Mouse (Mus musculus) kidney, postnatal 14 days (tissue): ENCODE data around the gene Kmt2d.

Experiments
- DNase-seq: peaks from one replicate; pipeline ENCODE4 v3.0.0; 2022; ENCODE audit warnings: mixed read lengths

Gene Kmt2d

DNA sequence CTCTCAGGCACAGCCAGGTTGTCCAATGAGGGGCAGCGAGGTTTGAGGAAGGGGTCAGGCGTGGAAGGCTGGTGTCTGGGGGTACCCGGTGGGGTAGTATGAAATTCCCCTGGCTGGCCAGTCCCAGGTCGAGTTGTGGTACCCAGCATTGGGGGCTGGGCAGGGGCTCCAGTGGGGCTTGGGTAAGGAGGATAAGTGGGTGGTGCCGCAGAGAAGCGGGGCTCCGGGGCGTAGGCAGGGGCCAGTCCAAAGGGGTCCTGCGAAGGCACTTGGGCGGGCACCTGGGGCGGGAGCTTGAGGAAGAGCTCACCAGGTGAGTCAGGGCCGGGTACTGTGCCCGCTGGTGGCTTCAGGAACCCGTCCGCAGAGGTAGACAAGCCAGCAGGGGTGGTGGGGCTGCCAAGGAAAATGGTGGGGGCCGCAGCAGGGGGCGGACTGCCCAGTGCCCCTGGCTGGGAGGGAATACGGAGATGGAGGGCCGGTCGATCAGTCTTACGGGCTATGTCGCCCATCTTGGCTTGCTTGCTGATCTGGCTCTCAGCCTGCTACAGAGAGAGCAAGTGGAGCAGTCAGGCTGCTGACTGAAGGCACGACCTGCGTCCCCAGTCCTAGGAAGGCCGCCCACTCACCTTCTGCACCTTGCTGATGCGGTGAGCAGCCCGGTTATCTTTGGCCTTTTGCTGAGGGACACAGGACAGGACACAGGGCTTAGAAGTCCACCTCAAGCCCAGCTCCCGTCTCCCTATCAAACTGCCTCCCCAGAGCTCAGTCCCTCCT lies 17.7 kb downstream of the Kmt2d start:
- no peak for DNase-seq

GRCm38 (mm10) chr15:98852733-98853132 lies 18.3 kb downstream of the Kmt2d start:
- no peak for DNase-seq

GRCm38 (mm10) chr15:98852071-98852470 lies 18.9 kb downstream of the Kmt2d start:
- no peak for DNase-seq

DNA sequence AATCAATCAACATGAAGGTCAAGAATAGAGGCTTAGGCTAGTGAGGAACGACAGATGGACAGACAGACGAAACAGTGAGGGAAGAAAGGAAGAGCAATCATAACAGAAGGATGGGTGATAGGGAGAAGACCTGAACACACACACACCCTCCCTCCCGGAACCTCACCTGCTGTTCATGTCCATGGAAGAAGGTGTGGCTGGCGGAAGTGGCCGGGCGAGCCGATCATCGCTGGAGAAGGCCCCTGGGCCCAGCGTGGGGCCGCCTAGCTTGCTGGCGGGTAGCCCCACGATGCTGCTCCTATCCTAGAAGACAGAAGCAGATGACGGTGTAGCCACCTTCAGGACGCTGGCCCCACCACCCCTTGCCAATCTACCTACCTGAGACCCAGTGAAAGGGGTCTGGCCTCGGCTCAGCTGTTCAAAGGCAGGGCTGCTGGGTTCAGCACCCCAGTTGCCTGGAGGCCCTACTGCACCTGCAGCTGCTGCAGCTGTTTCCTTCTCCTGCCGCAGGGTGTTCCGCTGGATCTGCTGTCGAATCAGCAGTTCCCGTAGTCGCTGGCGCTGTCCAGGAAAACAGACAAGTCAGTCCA lies 19.7 kb downstream of the Kmt2d start:
- no peak for DNase-seq

- DNase-seq = no peak
Observed at GRCm38 (mm10) chr15:98850668-98851067, 20.3 kb downstream of the Kmt2d start.

DNA sequence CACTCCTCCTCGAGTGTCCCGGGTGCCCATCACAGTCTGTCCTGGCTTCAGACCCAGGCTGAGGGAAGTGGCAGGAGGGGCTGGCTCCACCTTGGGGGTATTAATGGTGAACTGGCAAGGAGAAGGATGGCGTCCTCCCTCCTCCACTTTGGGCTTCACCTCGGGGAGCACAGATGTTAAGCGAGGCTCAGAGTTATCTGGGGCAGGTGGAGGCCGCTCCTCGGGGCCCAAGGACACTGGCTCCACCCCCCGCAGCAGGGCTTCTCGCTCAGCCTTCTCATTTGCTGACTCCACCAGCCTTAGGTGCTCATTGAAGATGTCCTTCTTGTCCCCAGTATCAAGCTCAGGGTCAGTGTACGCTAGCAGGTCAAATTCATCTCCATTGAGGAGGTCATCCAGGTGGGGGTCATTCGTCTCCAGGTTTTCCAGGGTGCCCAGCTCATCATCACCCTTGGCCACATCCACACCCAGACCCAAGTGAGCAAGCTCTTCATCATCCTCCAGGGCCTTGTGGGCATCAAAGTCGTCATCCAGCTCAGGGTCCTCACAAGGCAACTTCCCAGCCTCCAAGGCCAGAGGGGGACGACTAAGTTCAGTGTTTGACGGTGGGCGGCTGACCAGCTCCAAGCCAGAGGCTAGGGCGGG lies 20.9 kb downstream of the Kmt2d start:
- DNase-seq = no peak

GRCm38 (mm10) chr15:98849165-98849564 lies 21.8 kb downstream of the Kmt2d start:
- DNase-seq = no peak

DNA sequence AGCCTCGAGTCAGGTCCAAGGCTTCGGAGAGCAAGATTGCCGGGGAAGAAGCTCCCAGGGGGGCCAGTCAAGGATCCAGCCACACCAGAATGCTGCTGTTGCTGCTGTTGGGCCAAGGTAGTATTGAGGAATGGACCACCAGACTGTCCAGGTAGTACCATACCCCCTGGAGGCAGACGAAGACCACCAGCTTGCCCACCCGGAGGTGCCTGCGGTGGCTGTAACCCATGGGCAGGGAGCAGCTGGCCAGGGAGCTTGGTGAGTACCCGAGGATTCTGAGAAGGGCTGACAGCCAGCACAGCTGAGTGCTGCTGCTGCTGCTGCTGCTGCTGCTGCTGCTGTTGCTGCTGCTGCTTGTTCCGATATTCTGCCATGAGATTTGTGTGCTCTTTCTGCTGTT lies 24.9 kb downstream of the Kmt2d start:
- no peak for DNase-seq

- DNase-seq = no peak
Observed at GRCm38 (mm10) chr15:98845149-98845548, 25.9 kb downstream of the Kmt2d start.

- DNase-seq = no peak
Observed at GRCm38 (mm10) chr15:98843595-98844223, 27.3 kb downstream of the Kmt2d start.

- no peak for DNase-seq
Observed at GRCm38 (mm10) chr15:98839671-98840585, 31.1 kb downstream of the Kmt2d start.

DNA sequence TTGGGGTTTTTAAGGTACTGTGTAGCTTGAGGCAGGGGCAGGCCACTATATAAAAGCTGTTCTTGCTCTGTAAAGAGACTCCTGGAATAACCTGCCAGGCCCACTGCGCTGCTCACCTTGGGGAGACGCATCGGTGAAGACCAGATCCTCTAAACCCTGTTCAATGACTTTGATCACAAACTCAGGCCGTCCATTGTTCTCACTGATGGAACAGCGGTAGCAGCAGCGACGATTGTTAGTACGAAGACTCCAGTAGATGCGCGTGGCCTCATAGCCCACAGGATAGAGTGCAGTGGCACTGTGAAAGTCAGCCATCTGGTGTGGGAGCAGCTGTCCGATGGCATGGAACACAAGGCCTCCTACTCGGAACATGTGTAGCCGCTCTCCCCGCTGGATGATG lies 31.8 kb downstream of the Kmt2d start:
- DNase-seq = no peak

DNA sequence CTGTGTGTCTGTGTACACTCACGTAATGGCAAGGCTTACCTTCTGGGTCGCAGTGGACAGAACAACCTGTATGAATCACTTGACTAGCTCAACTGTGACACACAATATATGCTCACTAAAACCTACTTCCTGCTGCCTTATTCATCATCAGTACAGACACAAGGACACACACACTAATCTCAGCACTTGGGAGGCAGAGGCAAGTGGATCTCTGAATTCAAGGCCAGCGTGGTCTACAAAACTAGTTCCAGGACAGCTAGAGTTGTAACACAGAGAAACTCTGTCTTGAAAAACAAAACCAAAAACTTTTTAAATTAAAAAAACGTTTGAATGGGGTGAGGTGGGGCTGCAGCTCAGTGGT lies 33.3 kb downstream of the Kmt2d start:
- DNase-seq = no peak

DNA sequence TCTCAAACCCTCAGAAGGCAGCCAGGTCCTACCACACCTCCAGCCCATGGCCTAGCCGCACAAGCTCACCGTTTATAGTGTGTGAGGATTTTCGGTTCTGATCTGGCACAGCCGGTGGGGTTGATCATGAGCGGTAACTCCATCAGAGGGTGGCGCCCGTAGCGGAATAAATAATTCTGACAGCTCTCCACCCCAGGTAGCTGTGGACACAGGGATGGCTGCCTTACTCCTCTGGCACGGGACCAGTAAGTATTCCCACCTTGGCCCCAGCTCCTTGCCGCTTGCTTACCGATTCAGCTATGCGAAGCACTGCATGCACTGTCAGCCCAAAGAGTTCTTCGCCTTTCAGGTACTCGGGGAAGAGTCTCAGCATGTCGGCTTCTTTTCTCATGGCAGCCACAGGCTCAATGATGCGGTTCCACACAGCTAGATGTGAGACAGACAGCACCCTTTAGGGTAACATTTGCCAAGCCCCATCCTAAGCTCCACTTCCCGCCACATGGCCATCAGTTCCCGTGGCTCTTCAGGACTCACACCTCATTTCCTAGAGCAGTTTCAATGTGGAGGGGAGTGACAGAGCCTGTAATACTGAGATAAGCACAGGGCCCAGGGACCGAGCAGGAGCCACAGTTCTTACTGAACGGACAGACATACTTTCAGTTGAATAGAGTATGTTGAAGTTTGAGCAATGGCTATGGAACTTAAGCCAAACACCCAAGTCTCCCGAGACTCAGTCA lies 33.8 kb downstream of the Kmt2d start:
- no peak for DNase-seq

- DNase-seq = no peak
Observed at GRCm38 (mm10) chr15:98835291-98835690, 35.7 kb downstream of the Kmt2d start.

DNA sequence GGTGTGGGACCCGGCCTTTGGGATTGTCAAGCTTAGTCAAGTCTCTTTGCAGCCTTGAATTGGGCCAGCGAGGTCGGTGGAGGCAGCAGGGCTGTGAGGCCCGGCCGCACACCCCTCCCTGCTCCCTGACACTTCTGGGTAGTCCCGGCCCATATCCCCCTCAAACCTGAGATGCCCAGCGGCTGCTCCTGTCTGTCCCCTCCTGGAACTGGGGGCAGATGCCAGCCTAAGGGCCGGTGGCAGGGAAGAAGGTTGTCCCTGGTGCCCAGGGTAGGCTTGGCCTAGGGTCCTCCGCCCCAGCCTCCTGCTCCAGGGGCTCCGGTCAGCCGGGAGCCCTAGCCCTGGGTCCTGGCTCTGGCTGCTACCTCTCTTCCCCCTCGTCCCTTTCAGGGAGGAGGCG lies 36.9 kb downstream of the Kmt2d start:
- no peak for DNase-seq

GRCm38 (mm10) chr15:98833281-98833680 lies 37.7 kb downstream of the Kmt2d start:
- no peak for DNase-seq

- no peak for DNase-seq
Observed at GRCm38 (mm10) chr15:98832161-98833058, 38.6 kb downstream of the Kmt2d start.

- no peak for DNase-seq
Observed at GRCm38 (mm10) chr15:98831684-98832035, 39.3 kb downstream of the Kmt2d start.

- peak; percentile 98 for DNase-seq
Observed at GRCm38 (mm10) chr15:98830736-98831683, 40.0 kb downstream of the Kmt2d start, which contains the start of gene Prkag1. Gene Prkag1 (minus strand): TSS chr15:98831521.
